Mouse (Mus musculus) cerebellum, adult (tissue): ENCODE measurements around the gene Tnni2.
"Not testable (repeated sequence)": the region's sequence is repeated elsewhere in the genome, so short reads cannot be mapped to it uniquely, and the experiment has no call there.

ENCODE experiments used
- ATAC-seq: cut with Nextera tagmentation; 2 replicates; pipeline ENCODE4 v1.9.2; 2017; ENCODE audit warnings: mild to moderate bottlenecking, moderate library complexity, mixed read lengths; ENCODE audit not compliant: insufficient number of reproducible peaks, low FRiP score, low TSS enrichment

Tnni2 gene

GRCm38 (mm10) chr7:142441585-142441984 lies at the start of gene Tnni2:
Gene Tnni2, plus strand, starts transcription at chr7:142441808.
- ATAC-seq: no peak

- no peak for ATAC-seq
Measured at GRCm38 (mm10) chr7:142393191-142393590, 48.4 kb upstream of the Tnni2 start.

DNA sequence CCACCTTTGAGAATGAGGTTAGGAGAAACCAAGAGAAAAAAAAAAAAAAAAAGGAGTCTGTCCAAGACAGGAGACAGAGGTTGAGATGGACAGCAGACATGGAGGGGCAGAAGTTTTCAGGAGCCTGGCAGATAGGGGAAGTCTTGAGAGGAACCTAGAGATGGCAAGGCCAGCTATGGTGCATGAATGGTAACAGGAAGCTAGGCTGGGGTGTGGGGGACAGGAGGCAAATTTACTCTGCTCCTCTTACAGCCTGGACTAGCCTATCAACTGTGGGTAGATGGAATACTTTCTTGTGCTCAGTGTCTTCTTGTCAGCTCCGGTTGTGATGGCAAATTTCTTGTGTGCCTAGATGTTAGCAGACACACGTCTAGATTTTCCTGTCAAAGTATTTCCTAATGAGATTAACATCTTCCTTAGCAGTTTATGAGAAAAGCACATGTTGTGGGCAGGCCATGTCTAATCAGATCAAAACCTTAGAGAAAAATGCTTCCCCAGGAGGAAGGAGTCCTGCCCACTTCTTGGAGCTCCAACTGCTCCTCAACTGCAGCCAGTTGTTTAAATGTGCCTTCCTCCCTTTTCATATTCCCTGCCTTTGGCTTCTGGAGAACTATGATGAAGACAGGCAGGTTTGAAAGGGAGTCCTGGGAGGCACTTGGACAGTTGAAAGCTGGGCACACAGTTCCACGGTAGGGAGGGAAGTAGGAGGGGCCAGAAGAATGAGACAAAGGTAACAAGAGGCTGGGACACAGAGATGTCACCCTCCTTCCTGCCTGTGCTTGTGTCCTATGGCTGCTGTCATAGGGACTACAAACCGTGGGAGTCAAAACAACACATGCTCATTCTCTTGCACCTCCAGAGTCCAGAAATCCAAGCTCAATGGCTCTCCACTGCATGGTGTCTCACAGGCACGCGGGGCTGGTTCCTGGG lies 47.1 kb upstream of the Tnni2 start:
- ATAC-seq: no peak

DNA sequence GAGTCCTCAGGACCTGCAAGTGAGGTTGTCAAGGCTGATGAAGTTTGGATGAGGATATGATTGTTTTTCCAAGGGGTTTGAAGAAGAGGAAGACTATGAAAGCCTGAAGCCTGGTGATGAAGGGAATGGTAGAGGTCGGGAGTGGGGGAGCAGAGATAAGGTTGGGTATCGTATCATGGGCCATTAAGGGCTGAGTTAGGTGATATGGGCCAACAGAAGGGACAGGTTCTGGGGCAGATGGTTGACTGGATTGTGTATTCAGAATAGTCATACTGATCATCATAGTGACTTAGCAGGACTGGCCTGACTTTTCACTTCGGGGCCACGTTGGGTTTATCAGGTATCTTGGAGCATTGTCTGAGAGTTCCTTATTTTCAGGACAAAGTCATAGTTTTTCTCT lies 46.1 kb upstream of the Tnni2 start:
- ATAC-seq: no peak

DNA sequence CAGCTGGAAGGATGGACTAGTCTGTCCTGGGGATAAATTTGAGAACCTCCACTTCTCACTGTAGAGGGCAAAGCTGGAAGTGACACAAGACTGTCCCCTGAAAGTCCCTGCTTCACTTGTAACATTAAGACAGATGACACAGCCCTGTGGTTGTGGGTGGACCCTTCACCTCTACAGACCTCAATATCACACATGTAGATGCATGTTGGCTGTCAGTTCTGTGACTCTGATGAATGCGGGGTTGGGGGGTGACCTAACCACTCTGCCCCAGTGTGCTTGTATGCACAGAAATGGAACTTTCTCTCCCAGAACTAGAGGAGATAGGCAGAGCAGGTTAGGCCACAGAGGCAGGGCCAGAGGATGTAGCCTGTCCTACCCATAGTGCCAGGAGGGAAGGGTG lies 45.0 kb upstream of the Tnni2 start:
- no peak for ATAC-seq

GRCm38 (mm10) chr7:142398052-142398451 lies 43.6 kb upstream of the Tnni2 start:
- ATAC-seq: no peak

GRCm38 (mm10) chr7:142399250-142399649 lies 42.4 kb upstream of the Tnni2 start:
- ATAC-seq: no peak

GRCm38 (mm10) chr7:142400112-142400749 lies 41.4 kb upstream of the Tnni2 start:
- no peak for ATAC-seq

DNA sequence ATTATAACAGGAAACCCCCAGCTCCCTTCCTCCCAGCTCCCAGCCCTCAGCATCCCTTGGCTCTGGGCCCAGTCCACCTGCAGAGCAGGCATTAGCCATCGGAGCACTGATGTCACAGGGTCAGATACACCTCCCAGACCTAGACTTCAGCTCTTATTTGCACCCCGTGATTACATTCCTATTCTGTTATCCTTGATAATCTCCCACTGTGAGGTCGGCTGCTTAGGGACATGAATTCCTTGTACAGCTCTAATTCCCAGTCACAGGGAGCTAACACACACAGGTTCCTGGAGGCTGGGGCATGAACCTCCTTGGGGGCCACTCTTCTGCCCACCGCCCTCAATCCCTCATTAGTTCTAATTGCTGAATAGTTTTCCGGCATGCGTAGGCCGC lies 40.9 kb upstream of the Tnni2 start:
- no peak for ATAC-seq

DNA sequence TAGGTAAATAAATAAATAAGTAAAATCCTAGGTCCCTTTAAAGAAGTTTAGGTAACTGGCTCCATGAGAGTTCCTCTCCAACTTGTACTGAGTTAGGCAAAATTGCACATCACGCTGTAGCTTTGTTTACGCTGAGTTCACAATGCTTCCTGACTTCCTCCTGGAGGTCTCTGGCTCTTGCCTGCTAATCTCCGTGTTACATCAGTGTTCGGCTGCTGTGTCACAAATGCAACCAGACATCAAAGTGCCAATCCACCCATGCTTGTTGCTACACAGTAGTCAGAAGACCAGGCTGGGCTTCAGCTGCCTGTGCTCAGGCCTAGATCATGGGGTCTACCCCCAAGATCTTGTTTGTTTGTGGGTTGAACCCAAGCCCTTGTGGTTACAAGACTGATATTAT lies 38.0 kb upstream of the Tnni2 start:
- no peak for ATAC-seq

DNA sequence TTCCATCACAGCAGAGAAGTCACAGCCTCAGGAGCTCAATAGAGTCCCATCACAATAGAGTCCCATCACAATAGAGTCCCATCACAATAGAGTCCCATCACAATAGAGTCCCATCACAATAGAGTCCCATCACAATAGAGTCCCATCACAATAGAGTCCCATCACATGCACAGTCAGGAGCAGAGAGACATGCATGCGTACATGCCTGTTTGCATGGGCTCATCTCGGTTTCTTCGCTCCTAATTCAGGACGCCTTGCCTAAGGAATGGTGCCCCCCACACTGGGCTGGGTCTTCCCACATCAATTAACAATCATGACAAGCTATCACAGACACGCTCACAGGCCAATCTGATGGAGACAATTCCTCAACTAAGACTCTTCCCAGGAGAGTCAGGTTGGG lies 36.5 kb upstream of the Tnni2 start:
- ATAC-seq: not testable (repeated sequence)

DNA sequence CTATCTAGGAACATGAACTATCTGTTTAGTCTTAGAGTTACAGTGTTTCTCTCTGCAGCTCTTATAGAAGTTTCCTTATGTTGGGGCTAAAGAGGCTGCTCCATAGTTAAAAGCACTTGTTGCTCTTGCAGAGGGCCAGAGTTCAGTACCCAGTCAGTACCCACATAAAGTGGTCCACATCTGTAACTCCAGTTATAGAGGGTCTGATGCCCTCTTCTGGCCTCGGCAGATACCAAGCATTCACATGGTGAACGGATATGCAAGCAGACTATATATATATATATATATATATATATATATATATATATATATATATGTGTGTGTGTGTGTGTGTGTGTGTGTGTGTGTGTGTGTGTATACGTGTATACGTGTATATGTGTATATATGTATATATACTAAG lies 33.7 kb upstream of the Tnni2 start:
- ATAC-seq: no peak

- ATAC-seq: no peak
Measured at GRCm38 (mm10) chr7:142408686-142409085, 32.9 kb upstream of the Tnni2 start.

GRCm38 (mm10) chr7:142409603-142410002 lies 32.0 kb upstream of the Tnni2 start:
- no peak for ATAC-seq

DNA sequence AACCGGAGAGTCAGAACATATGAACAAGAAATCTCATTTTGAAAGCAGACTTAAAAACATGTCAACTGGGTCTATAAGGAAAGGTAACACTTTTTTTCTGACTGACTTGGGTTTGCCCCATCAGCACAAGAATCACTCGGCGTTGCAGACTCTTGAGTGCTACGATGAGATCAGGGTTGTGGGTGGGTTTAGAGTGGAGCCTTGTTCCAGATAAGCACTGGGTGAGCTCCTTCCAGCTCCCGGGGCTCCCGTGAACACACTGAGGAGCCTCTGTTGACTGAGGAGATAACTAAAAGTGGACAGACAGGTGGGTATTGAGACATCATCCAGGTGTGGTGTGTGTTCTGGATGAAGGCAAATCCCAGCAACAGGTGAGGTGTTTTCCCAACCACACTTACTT lies 28.3 kb upstream of the Tnni2 start:
- no peak for ATAC-seq

DNA sequence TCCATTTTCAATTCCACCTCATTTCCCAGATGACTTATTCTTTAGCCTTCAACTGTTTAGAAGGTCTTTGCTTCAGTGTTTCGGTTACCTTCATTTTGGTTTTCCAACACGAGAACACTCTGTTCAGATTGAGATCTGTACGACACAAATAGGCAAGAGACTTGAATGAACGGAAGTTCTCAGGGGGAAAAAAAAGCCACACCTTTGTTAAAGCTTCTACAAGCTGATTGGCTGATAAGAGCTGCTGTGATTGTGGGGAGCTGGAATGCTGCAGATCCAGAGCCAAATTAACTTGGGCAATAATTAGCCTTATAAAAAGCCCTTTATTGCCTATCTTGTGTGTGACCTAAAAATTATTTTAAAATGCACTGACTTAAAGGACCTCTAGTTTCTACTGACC lies 26.3 kb upstream of the Tnni2 start:
- ATAC-seq: no peak

GRCm38 (mm10) chr7:142416225-142416624 lies 25.4 kb upstream of the Tnni2 start:
- no peak for ATAC-seq

DNA sequence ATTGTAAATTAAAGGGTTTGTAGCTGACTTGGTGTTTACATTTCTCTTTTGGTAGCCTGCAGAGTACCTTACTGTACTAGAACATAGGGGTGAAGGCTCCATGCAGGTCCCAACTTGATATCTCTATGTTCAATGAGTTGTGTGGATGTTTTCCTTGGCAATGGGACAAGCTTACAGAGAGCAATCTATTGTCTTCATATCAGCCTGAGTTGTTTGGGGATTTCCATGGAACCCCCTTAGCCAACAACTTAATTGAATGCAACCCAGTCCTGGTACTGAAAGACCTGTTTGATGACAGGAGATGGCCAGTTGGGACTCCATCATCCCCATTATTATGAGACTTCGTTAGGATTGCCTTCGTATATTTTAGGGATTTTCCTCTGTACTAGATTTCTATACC lies 23.6 kb upstream of the Tnni2 start:
- no peak for ATAC-seq

DNA sequence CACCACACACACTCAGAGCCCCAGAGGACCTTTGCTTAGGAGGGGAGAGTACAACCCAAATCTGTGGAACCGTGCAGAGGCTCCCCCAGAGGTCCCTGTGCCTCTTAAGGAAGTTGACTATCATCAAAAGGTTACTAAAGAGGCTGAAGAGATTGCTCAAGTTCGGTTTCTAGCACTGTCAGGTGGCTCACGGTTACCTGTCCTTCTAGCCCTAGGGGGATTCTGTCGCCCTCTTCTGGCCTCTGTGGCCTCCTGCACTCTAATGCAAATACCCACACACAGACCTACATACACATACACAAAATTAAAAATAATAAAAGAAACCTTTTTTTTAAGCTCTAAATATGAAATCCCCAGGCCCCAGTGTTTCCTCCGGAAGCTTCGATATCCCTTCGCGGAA lies 22.9 kb upstream of the Tnni2 start:
- ATAC-seq: no peak

- ATAC-seq: no peak
Measured at GRCm38 (mm10) chr7:142419887-142420286, 21.7 kb upstream of the Tnni2 start.

DNA sequence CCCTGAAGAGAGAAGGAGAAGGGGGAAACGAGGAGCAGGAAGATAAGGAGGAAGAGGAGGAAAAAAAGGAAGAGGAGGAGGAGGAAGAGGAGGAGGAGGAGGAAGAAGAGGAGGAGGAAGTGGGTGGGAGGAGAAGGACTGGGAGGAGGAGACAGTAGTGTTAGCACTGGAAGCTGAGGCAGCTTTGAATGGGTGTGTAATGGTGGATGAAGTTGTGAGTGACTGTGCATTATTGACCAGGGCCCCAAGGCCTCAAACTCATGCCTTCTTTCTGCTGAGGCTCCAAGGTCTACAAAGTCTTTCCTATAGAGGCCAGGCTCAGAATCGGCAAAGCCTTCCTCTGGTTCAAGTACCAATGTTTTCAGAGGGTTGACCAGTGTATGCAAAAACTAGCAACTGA lies 19.8 kb upstream of the Tnni2 start:
- ATAC-seq: no peak
